Mouse (Mus musculus): ENCODE measurements around the gene Bptf. TPM values are rescaled to one million over a fixed set of nuclear protein-coding genes. Genes with fewer than 3 reads are reported as not detected.
"Not testable (repeated sequence)": the region's sequence is repeated elsewhere in the genome, so short reads cannot be mapped to it uniquely, and the experiment has no call there.

Gene Bptf
- total RNA-seq, 2 experiments from 2014 or later: 58.9 to 71.2 TPM

- DNase-seq (ENCODE audit: extremely low spot score in 1 of 2, low spot score in 1 of 2): not testable (repeated sequence)
These were observed 135.4 kb downstream of the Bptf start for GRCm38 (mm10) chr11:106996492-106996891.

GRCm38 (mm10) chr11:106994246-106995085, 137.5 kb downstream of the Bptf start:
- DNase-seq (ENCODE audit: extremely low spot score in 1 of 2, low spot score in 1 of 2): no peak

GRCm38 (mm10) chr11:106987384-106987783, 144.5 kb downstream of the Bptf start:
- no peak for DNase-seq (ENCODE audit: extremely low spot score in 1 of 2, low spot score in 1 of 2)

GRCm38 (mm10) chr11:106985979-106986604, 145.8 kb downstream of the Bptf start:
- not testable (repeated sequence) for DNase-seq (ENCODE audit: extremely low spot score in 1 of 2, low spot score in 1 of 2)

Other genes starting within 250 kb of the Bptf start
- 10 to 100 TPM; 28.2 to 32.2 TPM for gene Smurf2, start 211.4 kb downstream of the Bptf start, total RNA-seq (2021)
- 10 to 100 TPM; 22.0 to 26.8 TPM for gene Kpna2, start 132.6 kb downstream of the Bptf start, total RNA-seq (2021)
- gene 1810010H24Rik, start 106.4 kb downstream of the Bptf start, total RNA-seq (2021): 1 to 10 TPM; 3.1 to 3.6 TPM
- gene Nol11, start 57.3 kb upstream of the Bptf start, total RNA-seq (2021): 10 to 100 TPM; 22.8 to 24.4 TPM